Mouse (Mus musculus) ovary, postnatal 36 days (tissue): ENCODE measurements around the gene Mtf1.

ENCODE experiments used
- DNase-seq: peaks from one replicate; pipeline ENCODE4 v3.0.0; 2022; ENCODE audit warnings: low spot score, mixed read lengths

Gene Mtf1

GRCm38 (mm10) chr4:124856294-124856693 lies 54.4 kb downstream of the Mtf1 start:
- no peak for DNase-seq

DNA sequence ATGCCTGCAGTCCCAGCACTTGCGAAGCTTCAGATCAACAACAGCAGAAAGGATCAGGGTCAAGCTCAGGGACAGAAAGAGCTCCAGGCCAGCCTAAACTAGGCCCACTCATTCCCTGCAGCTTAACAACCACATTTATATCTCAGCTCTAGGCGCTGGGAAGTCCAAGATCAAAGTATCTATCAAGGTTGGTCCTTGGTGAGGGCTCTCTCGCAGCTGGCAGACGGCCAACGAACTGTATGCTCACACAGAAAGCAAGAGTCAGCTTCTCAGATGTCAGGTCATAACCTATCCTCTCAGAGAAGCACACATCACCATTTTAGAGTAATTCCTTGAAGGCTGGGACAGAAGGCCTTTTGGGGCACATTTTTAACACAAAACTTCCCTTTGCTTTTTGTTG lies 56.5 kb downstream of the Mtf1 start:
- DNase-seq: peak; percentile 70

- peak; percentile 80 for DNase-seq
Observed at GRCm38 (mm10) chr4:124860446-124860845, 58.5 kb downstream of the Mtf1 start.

DNA sequence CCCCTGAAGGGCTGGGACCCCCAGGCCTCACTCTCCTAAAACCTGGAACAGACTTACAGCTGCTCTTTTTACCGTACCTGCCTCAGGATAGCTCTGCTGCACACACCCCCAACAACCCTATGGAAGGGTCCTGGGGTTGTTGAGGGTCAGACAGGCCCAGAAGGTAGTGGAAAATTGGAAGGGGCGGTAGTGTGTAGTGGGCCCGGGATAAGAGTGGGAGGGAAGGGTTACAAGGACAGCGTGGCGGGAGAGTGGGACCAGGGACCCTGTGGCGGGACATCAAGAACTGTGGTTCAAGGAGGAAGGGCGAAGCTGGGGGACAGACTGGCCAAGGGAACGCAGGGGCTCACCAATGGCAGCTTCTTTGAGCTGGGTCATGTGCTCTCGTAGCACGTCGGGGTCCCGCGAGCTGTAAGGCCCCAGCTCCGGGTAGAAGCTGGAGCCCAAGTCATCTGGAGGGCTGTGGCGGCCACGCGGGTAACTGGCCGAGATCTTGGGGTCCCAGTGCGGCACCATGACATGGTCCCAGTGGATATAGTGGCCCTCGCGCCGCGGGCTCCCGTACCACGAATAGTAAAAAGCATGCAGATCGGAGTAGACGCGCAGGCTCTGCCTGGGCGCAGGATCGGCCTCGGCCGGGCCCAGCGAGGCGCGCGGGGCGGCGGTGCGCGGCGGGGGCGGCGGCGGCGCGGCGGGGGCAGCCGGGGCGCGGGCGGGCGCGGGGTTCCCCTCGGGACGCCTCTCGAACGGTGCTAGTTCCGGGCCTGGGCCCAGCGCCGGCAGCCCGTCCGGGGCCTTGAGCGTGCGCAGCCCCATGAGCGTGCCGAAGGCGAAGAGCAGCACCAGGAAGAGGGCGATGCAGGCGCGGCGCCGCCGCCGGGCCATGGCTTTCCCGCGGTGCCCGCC lies 59.6 kb downstream of the Mtf1 start, which contains the start of gene Maneal:
Maneal (minus strand) TSS at position 889 of the 906 bp plus-strand sequence.
- no peak for DNase-seq

DNA sequence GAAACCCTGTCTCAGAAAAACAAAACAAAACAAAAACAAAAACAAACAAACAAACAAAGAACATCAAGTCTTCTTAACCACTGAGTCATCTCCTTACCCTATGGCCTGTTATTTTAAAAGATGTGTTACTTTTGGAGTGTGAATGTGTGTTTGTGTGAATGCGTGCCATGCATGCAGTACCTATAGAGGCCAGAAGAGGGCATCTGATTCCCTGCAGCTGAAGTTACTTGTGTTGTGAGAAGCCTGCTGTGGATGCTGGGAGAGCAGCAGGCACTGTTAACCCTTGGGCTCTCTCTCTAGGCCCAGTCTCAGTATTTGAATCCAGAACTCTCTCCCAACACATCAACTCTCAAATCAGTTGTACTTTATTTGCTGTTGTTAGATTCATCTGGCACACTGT lies 70.8 kb downstream of the Mtf1 start:
- DNase-seq: no peak

DNA sequence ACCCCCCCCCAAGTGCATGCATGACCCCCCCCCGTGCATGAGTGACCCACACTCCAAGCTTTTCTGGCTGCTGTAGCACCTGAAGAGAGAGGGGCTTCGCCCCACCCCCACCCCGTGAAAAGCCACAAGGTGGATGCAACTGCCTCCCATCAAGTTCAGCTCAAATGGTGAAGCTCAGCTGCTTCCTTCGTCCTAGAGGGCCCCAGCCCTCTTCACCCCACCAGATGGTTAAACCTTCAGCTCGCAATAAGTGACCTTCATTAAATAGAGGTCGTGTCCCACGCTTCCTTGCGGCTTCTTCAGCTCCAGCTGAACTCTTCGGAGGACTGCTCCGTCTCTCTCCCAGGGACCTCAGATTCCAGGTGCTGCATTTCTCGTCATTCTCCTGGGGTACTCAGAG lies 78.7 kb downstream of the Mtf1 start, which contains the start of gene Epha10:
Epha10 (plus strand) TSS at position 301 of the 400 bp plus-strand sequence.
- no peak for DNase-seq

DNA sequence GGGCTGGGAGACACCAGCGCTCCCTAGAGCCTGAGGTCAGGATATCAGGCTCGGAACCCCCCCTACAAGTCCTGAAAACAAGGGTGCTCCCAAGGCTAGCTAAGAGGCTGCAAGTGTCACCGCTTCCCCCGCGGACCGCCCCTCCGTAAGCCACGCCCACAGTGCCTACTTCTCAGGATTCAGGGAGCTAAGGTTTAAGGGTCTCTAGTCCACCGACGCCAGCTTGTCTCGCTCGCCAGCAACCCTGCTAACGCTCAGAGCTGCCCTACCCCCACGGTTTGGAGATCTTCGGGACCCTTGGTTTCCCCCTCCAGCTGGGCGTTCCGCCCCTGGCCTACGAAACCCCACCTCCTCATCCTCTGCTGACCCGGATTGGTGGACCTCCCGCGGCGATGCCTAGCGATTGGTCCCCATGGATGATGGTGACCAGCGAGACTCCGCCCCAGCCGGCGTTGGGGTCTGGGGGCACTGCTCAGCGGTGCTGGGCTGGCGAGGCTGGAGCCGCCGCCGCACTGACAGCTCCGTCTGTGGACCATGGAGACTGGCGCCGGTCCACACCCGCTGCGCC lies 79.5 kb downstream of the Mtf1 start:
- no peak for DNase-seq

GRCm38 (mm10) chr4:124882151-124882729 lies 80.3 kb downstream of the Mtf1 start:
- peak; percentile 61 for DNase-seq

GRCm38 (mm10) chr4:124888702-124889101 lies 86.8 kb downstream of the Mtf1 start:
- no peak for DNase-seq

GRCm38 (mm10) chr4:124889935-124890334 lies 88.0 kb downstream of the Mtf1 start:
- no peak for DNase-seq

DNA sequence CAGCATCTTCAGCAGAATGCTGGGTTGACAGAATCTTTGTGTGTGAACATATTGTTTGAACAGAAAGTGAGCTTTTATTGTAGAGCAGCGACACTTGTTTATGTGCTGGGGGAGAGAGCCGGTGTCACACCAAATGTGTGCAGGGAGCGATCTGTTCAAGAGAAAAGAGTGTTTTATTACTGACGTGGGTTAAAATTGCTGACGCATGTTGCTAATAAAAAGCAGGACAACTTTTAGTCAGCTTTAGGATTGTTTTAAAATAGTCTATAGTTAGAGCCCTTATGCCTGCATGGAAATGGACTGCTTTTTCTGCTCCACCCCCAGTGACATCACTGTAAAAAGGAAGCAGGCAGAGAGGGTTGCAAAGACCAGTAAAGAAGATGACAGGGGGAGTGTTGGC lies 88.9 kb downstream of the Mtf1 start:
- DNase-seq: no peak

- DNase-seq: no peak
Observed at GRCm38 (mm10) chr4:124893769-124894168, 91.9 kb downstream of the Mtf1 start.

GRCm38 (mm10) chr4:124894508-124895428 lies 92.9 kb downstream of the Mtf1 start:
- DNase-seq: no peak

GRCm38 (mm10) chr4:124898428-124898827 lies 96.5 kb downstream of the Mtf1 start:
- DNase-seq: no peak
